ENCODE assay signal across 16 mouse cellular contexts in genomic region chr5:22247850-22248249, GRCm38 (mm10).
DNase-seq lines count a peak whose midpoint lies in the region; ATAC-seq and TF ChIP-seq lines count a peak whose summit lies in the region.
"Had no signal": no experiment of that assay in that cellular context is flagged by ENCODE, and none has a peak within 500 bp of the region (broad histone marks: within the 10 kb centered on the region; RNA-seq: fewer than 3 reads in every experiment).

No protein-coding gene starts in this region.

- no peak overlapping the region for H3K4me3 ChIP-seq in forebrain, embryonic 14.5 days (ENCODE audit: low read depth, low read length)
- H3K4me3 ChIP-seq in forebrain, embryonic 16.5 days (replicated peaks; ENCODE audit: low read length) = no peak overlapping the region
- H3K4me3 ChIP-seq in midbrain, embryonic 13.5 days (replicated peaks) = no peak overlapping the region
- H3K4me3 ChIP-seq in midbrain, embryonic 11.5 days (ENCODE audit: low read depth, low read length) = no peak overlapping the region
- H3K4me3 ChIP-seq in midbrain, postnatal 0 days (ENCODE audit: low read depth, low read length) = no peak overlapping the region
- no peak overlapping the region for H3K4me3 ChIP-seq in embryonic facial prominence, embryonic 10.5 days
- H3K4me3 ChIP-seq: layer of hippocampus, adult 2 months; left cerebral cortex, adult 2 months; stomach, embryonic 15.5 days had no signal

- H3K9ac ChIP-seq in forebrain, embryonic 14.5 days (ENCODE audit: low read length) = no peak overlapping the region
- H3K9ac ChIP-seq in forebrain, embryonic 16.5 days (replicated peaks; ENCODE audit: low read depth, low read length) = no peak overlapping the region
- no peak overlapping the region for H3K9ac ChIP-seq in midbrain, embryonic 13.5 days (replicated peaks)
- H3K9ac ChIP-seq in midbrain, embryonic 11.5 days (ENCODE audit: low read length) = no peak overlapping the region
- H3K9ac ChIP-seq in midbrain, postnatal 0 days (replicated peaks; ENCODE audit: low read length, poor library complexity, severe bottlenecking) = no peak overlapping the region
- H3K9ac ChIP-seq: stomach, embryonic 15.5 days had no signal

- H3K27ac ChIP-seq in forebrain, embryonic 14.5 days (ENCODE audit: low read depth, low read length) = no peak overlapping the region
- H3K27ac ChIP-seq in forebrain, embryonic 16.5 days (ENCODE audit: low read length) = no peak overlapping the region
- H3K27ac ChIP-seq in midbrain, embryonic 13.5 days = no peak overlapping the region
- no peak overlapping the region for H3K27ac ChIP-seq in midbrain, embryonic 11.5 days (ENCODE audit: low read depth, low read length)
- no peak overlapping the region for H3K27ac ChIP-seq in midbrain, postnatal 0 days (ENCODE audit: low read depth, low read length)
- no peak overlapping the region for H3K27ac ChIP-seq in embryonic facial prominence, embryonic 10.5 days (replicated peaks)
- H3K27ac ChIP-seq: kidney, postnatal 0 days; layer of hippocampus, adult 2 months; left cerebral cortex, adult 2 months; stomach, embryonic 15.5 days had no signal

- DNase-seq in forebrain, embryonic 14.5 days (ENCODE audit: low spot score) = no peak
- DNase-seq in midbrain, embryonic 11.5 days (ENCODE audit: low spot score, missing footprints) = no peak
- DNase-seq in cerebellum, postnatal 10 days = peak; percentile 78 to 81
- peak; percentile 82 for DNase-seq in midbrain, postnatal 0 days (ENCODE audit: low spot score)
- no peak for DNase-seq in heart, adult 8-10 months (ENCODE audit: low spot score)
- no peak for DNase-seq in embryonic facial prominence, embryonic 10.5 days (ENCODE audit: low spot score)
- DNase-seq: adrenal gland, postnatal 10 days; heart, adult 18-20 months; lung, adult 18-20 months; retina, postnatal 1 day had no signal

- ATAC-seq in forebrain, embryonic 14.5 days = 0 out of 2 replicates have a peak, but pooled peaks have one; percentile 2
- ATAC-seq in forebrain, embryonic 16.5 days = no peak
- peak; percentile 55 for ATAC-seq in midbrain, embryonic 13.5 days
- no peak for ATAC-seq in midbrain, embryonic 11.5 days (ENCODE audit: low FRiP score)
- ATAC-seq in midbrain, postnatal 0 days (ENCODE audit: low FRiP score) = peak; percentile 62; the same call in 1 of the 2 replicates

- WGBS in forebrain, embryonic 14.5 days = 53% methylated on average over 6 of the region's 6 CpGs
- WGBS in forebrain, embryonic 16.5 days = 54% methylated on average over 6 of the region's 6 CpGs
- 44% methylated on average over 6 of the region's 6 CpGs for WGBS in midbrain, embryonic 13.5 days
- WGBS in midbrain, embryonic 11.5 days = 57% methylated on average over 6 of the region's 6 CpGs
- 34% methylated on average over 6 of the region's 6 CpGs for WGBS in midbrain, postnatal 0 days
- 77% methylated on average over 6 of the region's 6 CpGs for WGBS in embryonic facial prominence, embryonic 10.5 days

- no peaks in the 10 kb centered on the region for H3K9me3 ChIP-seq in forebrain, embryonic 14.5 days (replicated peaks; ENCODE audit: control insufficient read depth, low read length)
- H3K9me3 ChIP-seq in forebrain, embryonic 16.5 days (ENCODE audit: control insufficient read depth, low read length) = no peaks in the 10 kb centered on the region
- H3K9me3 ChIP-seq in midbrain, embryonic 13.5 days = no peaks in the 10 kb centered on the region
- H3K9me3 ChIP-seq in midbrain, embryonic 11.5 days (ENCODE audit: control insufficient read depth, low read length) = no peaks in the 10 kb centered on the region
- H3K9me3 ChIP-seq in midbrain, postnatal 0 days (ENCODE audit: low read length) = no peaks in the 10 kb centered on the region
- H3K9me3 ChIP-seq in embryonic facial prominence, embryonic 10.5 days = no peaks in the 10 kb centered on the region
- H3K9me3 ChIP-seq: stomach, embryonic 15.5 days had no signal

- TF ChIP-seq CTCF in midbrain, postnatal 0 days (IDR thresholded peaks at IDR 0.05) = no peak

- H3K4me2 ChIP-seq in forebrain, embryonic 14.5 days (ENCODE audit: low read length) = no peak overlapping the region
- H3K4me2 ChIP-seq in forebrain, embryonic 16.5 days (ENCODE audit: low read length) = no peak overlapping the region
- H3K4me2 ChIP-seq in midbrain, embryonic 13.5 days (replicated peaks) = no peak overlapping the region
- no peak overlapping the region for H3K4me2 ChIP-seq in midbrain, embryonic 11.5 days
- no peak overlapping the region for H3K4me2 ChIP-seq in midbrain, postnatal 0 days (ENCODE audit: low read depth, low read length, poor library complexity, severe bottlenecking)
- H3K4me2 ChIP-seq: stomach, embryonic 15.5 days had no signal

- no peaks in the 10 kb centered on the region for H3K36me3 ChIP-seq in forebrain, embryonic 14.5 days (ENCODE audit: control insufficient read depth, insufficient read depth, low read length)
- no peaks in the 10 kb centered on the region for H3K36me3 ChIP-seq in forebrain, embryonic 16.5 days (ENCODE audit: control insufficient read depth, insufficient read depth)
- H3K36me3 ChIP-seq in midbrain, embryonic 13.5 days = no peaks in the 10 kb centered on the region
- no peaks in the 10 kb centered on the region for H3K36me3 ChIP-seq in midbrain, embryonic 11.5 days (ENCODE audit: control insufficient read depth, insufficient read depth, low read length)
- H3K36me3 ChIP-seq in midbrain, postnatal 0 days (ENCODE audit: insufficient read depth, low read length) = no peaks in the 10 kb centered on the region
- H3K36me3 ChIP-seq in embryonic facial prominence, embryonic 10.5 days (replicated peaks) = no peaks in the 10 kb centered on the region
- H3K36me3 ChIP-seq: stomach, embryonic 15.5 days had no signal

- H3K27me3 ChIP-seq in forebrain, embryonic 14.5 days (replicated peaks; ENCODE audit: control insufficient read depth, insufficient read depth, low read length) = no peaks in the 10 kb centered on the region
- H3K27me3 ChIP-seq in forebrain, embryonic 16.5 days (replicated peaks; ENCODE audit: control insufficient read depth, insufficient read depth, low read length) = no peaks in the 10 kb centered on the region
- no peaks in the 10 kb centered on the region for H3K27me3 ChIP-seq in midbrain, embryonic 13.5 days
- no peaks in the 10 kb centered on the region for H3K27me3 ChIP-seq in midbrain, embryonic 11.5 days (ENCODE audit: control insufficient read depth, insufficient read depth, low read length)
- no peaks in the 10 kb centered on the region for H3K27me3 ChIP-seq in midbrain, postnatal 0 days (ENCODE audit: insufficient read depth, low read length)
- H3K27me3 ChIP-seq in embryonic facial prominence, embryonic 10.5 days (replicated peaks; ENCODE audit: low read depth, poor library complexity, severe bottlenecking) = no peaks in the 10 kb centered on the region
- H3K27me3 ChIP-seq: stomach, embryonic 15.5 days had no signal

- H3K4me1 ChIP-seq in forebrain, embryonic 14.5 days (ENCODE audit: control insufficient read depth, insufficient read depth, low read length) = no peaks in the 10 kb centered on the region
- no peaks in the 10 kb centered on the region for H3K4me1 ChIP-seq in forebrain, embryonic 16.5 days (replicated peaks; ENCODE audit: control insufficient read depth, insufficient read depth, low read length)
- peaks cover 15% of the 10 kb centered on the region for H3K4me1 ChIP-seq in midbrain, embryonic 13.5 days (replicated peaks)
- no peaks in the 10 kb centered on the region; the same call in 1 of the 2 replicates for H3K4me1 ChIP-seq in midbrain, embryonic 11.5 days (ENCODE audit: control insufficient read depth, insufficient read depth, low read length)
- no peaks in the 10 kb centered on the region for H3K4me1 ChIP-seq in midbrain, postnatal 0 days (ENCODE audit: insufficient read depth, low read length)
- no peaks in the 10 kb centered on the region for H3K4me1 ChIP-seq in embryonic facial prominence, embryonic 10.5 days
- H3K4me1 ChIP-seq: stomach, embryonic 15.5 days had no signal

Comparison
In these comparisons a context has a peak if more than half of its experiments do, and no peak if none do; other contexts are left out.
1. ATAC-seq: peak in forebrain, embryonic 14.5 days (single experiment), midbrain, embryonic 13.5 days (single experiment) and midbrain, postnatal 0 days (single experiment); none in forebrain, embryonic 16.5 days (single experiment) and midbrain, embryonic 11.5 days (single experiment).
2. DNase-seq: peak in cerebellum, postnatal 10 days (2 of 2) and midbrain, postnatal 0 days (single experiment); none in forebrain, embryonic 14.5 days (single experiment), midbrain, embryonic 11.5 days (single experiment), heart, adult 8-10 months (single experiment) and embryonic facial prominence, embryonic 10.5 days (single experiment).